Mouse (Mus musculus) frontal cortex, postnatal 25 days (tissue): ENCODE measurements around the gene Zfp286.
A peak's percentile ranks its signal among the peaks of the same experiment; 100 is the strongest.

Experiments
- DNase-seq, 2 experiments: peaks; one replicate each; pipeline ENCODE4 v3.0.0; 2022; ENCODE audit warnings: low spot score in 2 of 2

Zfp286 gene

GRCm38 (mm10) chr11:62788935-62789616 is at the start of gene Zfp286:
Gene Zfp286, minus strand, starts transcription at chr11:62789462.
- DNase-seq = peak; percentile 88

GRCm38 (mm10) chr11:62831906-62832305 is 42.6 kb upstream of the Zfp286 start:
- DNase-seq = no peak

GRCm38 (mm10) chr11:62830387-62830786 is 41.1 kb upstream of the Zfp286 start:
- DNase-seq = no peak

GRCm38 (mm10) chr11:62827911-62828310 is 38.6 kb upstream of the Zfp286 start:
- no peak for DNase-seq

GRCm38 (mm10) chr11:62827135-62827534 is 37.9 kb upstream of the Zfp286 start:
- no peak for DNase-seq

GRCm38 (mm10) chr11:62826106-62826733 is 37.0 kb upstream of the Zfp286 start:
- DNase-seq = no peak

- DNase-seq = no peak
These were observed 36.2 kb upstream of the Zfp286 start for GRCm38 (mm10) chr11:62825222-62826105.

GRCm38 (mm10) chr11:62824211-62824610 is 34.9 kb upstream of the Zfp286 start:
- DNase-seq = no peak

GRCm38 (mm10) chr11:62821893-62822292 is 32.6 kb upstream of the Zfp286 start:
- DNase-seq = no peak

GRCm38 (mm10) chr11:62820661-62821437 is 31.6 kb upstream of the Zfp286 start:
- no peak for DNase-seq

- DNase-seq = peak; percentile 10 to 14
These were observed 30.8 kb upstream of the Zfp286 start, which contains the start of gene Trim16 for GRCm38 (mm10) chr11:62820059-62820541. Gene Trim16, plus strand, starts transcription at chr11:62820231.

- DNase-seq = no peak
These were observed 29.9 kb upstream of the Zfp286 start for GRCm38 (mm10) chr11:62819059-62819686.

GRCm38 (mm10) chr11:62816591-62816990 is 27.3 kb upstream of the Zfp286 start:
- no peak for DNase-seq

- DNase-seq = no peak
These were observed 26.2 kb upstream of the Zfp286 start for GRCm38 (mm10) chr11:62815438-62815837.

GRCm38 (mm10) chr11:62814625-62815024 is 25.4 kb upstream of the Zfp286 start:
- no peak for DNase-seq

- no peak for DNase-seq
These were observed 24.8 kb upstream of the Zfp286 start for GRCm38 (mm10) chr11:62813970-62814624.

- DNase-seq = no peak
These were observed 24.2 kb upstream of the Zfp286 start for GRCm38 (mm10) chr11:62813497-62813896.

- DNase-seq = no peak
These were observed 23.0 kb upstream of the Zfp286 start for GRCm38 (mm10) chr11:62812268-62812667.

GRCm38 (mm10) chr11:62809201-62809600 is 19.9 kb upstream of the Zfp286 start:
- no peak for DNase-seq

- no peak for DNase-seq
These were observed 18.7 kb upstream of the Zfp286 start for GRCm38 (mm10) chr11:62807965-62808364.
